Mouse (Mus musculus): ENCODE results near the gene Slc13a5.

Slc13a5 gene

GRCm38 (mm10) chr11:72266960-72267560, at the start of gene Slc13a5:
Gene Slc13a5 (minus strand): TSS chr11:72267222.
- peak; percentile 52 for DNase-seq (ENCODE audit: low spot score)

- peak; percentile 20 for DNase-seq (ENCODE audit: low spot score)
Observed at GRCm38 (mm10) chr11:72314151-72314895, 47.3 kb upstream of the Slc13a5 start, which contains the start of gene Fbxo39. Gene Fbxo39 (plus strand): TSS chr11:72314444.

GRCm38 (mm10) chr11:72311355-72312001, 44.5 kb upstream of the Slc13a5 start:
- DNase-seq (ENCODE audit: low spot score): no peak

- no peak for DNase-seq (ENCODE audit: low spot score)
Observed at GRCm38 (mm10) chr11:72310491-72310890, 43.5 kb upstream of the Slc13a5 start.

GRCm38 (mm10) chr11:72308982-72309381, 42.0 kb upstream of the Slc13a5 start:
- no peak for DNase-seq (ENCODE audit: low spot score)

- no peak for DNase-seq (ENCODE audit: low spot score)
Observed at GRCm38 (mm10) chr11:72307461-72307860, 40.4 kb upstream of the Slc13a5 start.

- no peak for DNase-seq (ENCODE audit: low spot score)
Observed at GRCm38 (mm10) chr11:72302230-72302629, 35.2 kb upstream of the Slc13a5 start.

- no peak for DNase-seq (ENCODE audit: low spot score)
Observed at GRCm38 (mm10) chr11:72301334-72301733, 34.3 kb upstream of the Slc13a5 start, which contains the start of gene Xaf1. Gene Xaf1 (plus strand): TSS chr11:72301629.

- DNase-seq (ENCODE audit: low spot score): no peak
Observed at GRCm38 (mm10) chr11:72293116-72293515, 26.1 kb upstream of the Slc13a5 start.

GRCm38 (mm10) chr11:72287543-72287942, 20.5 kb upstream of the Slc13a5 start:
- no peak for DNase-seq (ENCODE audit: low spot score)

GRCm38 (mm10) chr11:72287126-72287525, 20.1 kb upstream of the Slc13a5 start:
- no peak for DNase-seq (ENCODE audit: low spot score)

- no peak for DNase-seq (ENCODE audit: low spot score)
Observed at GRCm38 (mm10) chr11:72286651-72287050, 19.6 kb upstream of the Slc13a5 start.

- no peak for DNase-seq (ENCODE audit: low spot score)
Observed at GRCm38 (mm10) chr11:72285971-72286480, 19.0 kb upstream of the Slc13a5 start.

GRCm38 (mm10) chr11:72284532-72285182, 17.6 kb upstream of the Slc13a5 start:
- DNase-seq (ENCODE audit: low spot score): no peak

GRCm38 (mm10) chr11:72283486-72284224, 16.6 kb upstream of the Slc13a5 start:
- no peak for DNase-seq (ENCODE audit: low spot score)

- DNase-seq (ENCODE audit: low spot score): no peak
Observed at GRCm38 (mm10) chr11:72281852-72282400, 14.9 kb upstream of the Slc13a5 start.

- no peak for DNase-seq (ENCODE audit: low spot score)
Observed at GRCm38 (mm10) chr11:72281143-72281851, 14.3 kb upstream of the Slc13a5 start.

GRCm38 (mm10) chr11:72273341-72273740, 6.3 kb upstream of the Slc13a5 start:
- no peak for DNase-seq (ENCODE audit: low spot score)

- DNase-seq (ENCODE audit: low spot score): no peak
Observed at GRCm38 (mm10) chr11:72271761-72272160, 4.7 kb upstream of the Slc13a5 start.

- DNase-seq (ENCODE audit: low spot score): peak; percentile 76
Observed at GRCm38 (mm10) chr11:72266207-72266959, 639 bp downstream of the Slc13a5 start.
